Mouse (Mus musculus): ENCODE data around the gene Trub2.

The Trub2 gene

DNA sequence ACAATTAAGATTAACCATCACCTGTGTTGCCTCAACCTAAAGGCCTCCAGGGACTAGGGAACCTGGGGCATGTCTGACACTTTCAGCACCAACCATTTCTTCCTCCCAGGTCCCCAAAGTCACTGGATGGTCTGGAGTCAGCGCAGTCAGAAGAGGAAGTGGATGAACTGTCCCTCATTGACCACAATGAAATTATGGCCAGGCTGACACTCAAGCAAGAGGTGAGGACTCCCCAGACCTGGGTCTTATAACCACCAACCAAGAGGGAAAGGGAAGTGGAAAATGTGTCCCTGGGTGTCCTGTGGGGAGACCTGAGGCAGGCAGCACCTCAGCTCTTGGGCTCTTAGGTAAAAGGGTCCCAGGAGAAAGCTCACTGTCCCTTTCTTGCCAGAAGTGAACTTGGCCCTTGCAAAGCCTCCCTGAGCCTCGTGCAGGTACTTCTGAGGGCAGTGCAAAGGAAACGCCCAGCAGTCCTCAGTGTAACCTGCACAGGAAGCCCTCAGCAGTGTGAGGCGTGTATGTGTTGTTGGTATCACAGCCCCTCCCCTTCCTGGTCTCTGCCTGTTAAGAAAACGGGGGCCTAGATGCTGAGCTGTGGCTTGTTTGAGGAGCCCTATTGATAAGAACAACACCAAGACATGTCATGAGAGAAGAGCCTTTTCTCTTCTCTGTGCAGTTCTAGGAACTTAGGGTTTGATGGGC, 63.5 kb downstream of the Trub2 start:
- DNase-seq (ENCODE audit: low spot score) = no peak

GRCm38 (mm10) chr2:29723132-29723531, 65.2 kb downstream of the Trub2 start:
- DNase-seq (ENCODE audit: low spot score) = no peak

DNA sequence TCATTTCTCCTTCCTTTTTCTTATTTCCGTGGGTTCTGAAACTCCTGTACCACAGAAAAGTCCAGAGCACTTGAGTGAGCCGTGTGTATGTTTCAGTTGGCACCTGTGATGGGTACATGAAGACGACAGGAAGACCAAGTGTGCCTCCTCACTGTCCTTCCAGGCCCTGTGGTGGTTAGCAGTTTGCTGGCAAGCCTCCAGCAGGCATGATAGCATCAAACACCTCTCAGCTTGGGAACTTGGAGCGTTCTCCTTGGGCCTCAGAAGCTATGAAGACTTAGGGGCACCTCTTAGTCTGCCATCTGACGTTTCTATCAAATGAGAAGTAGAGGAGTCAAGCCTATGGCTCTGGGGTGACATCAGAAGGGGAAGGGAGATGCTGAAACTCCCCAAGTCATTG, 69.7 kb downstream of the Trub2 start:
- DNase-seq (ENCODE audit: low spot score) = no peak

DNA sequence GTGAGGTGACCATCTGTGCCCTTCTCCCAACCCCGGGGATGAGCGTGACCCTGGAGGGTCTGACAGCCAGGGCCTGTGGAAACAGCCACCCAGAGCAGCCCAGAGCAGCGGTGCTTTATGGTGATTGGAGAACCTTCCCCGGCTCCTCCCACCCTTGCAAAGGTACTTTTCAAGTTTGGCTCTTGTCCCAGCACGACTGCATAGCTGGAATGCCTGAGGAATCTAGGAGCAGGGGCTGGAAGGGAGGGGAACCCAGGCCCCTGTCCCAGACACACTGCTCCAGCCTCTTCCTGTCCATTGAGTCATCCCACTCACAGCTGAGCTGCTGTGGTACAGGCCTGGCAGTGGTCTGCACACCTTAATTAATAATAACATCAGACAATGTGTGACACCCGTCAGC, 71.6 kb downstream of the Trub2 start:
- peak; percentile 10 for DNase-seq (ENCODE audit: low spot score)

DNA sequence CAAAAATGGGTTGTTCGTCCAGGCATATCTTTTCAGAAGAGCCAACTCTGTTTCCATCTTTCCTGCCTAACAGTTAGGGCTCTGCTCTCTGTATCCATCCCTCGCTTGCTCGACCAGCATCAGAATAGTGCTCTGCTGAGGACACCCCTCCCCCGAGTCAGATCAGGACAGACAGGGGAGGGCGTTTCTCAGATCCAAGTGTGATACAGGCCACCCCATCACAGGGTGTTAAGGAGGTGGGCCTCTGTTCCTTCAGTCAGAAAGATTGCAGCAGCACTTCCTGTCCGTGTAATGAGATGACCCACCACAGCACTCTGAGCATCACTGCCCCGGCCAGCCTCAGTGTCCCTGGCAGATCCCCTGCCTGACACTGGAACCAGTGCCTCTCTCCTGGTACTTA, 72.2 kb downstream of the Trub2 start:
- DNase-seq (ENCODE audit: low spot score) = no peak

GRCm38 (mm10) chr2:29714127-29714526, 74.2 kb downstream of the Trub2 start:
- DNase-seq (ENCODE audit: low spot score) = no peak

GRCm38 (mm10) chr2:29713501-29713900, 74.8 kb downstream of the Trub2 start:
- no peak for DNase-seq (ENCODE audit: low spot score)

DNA sequence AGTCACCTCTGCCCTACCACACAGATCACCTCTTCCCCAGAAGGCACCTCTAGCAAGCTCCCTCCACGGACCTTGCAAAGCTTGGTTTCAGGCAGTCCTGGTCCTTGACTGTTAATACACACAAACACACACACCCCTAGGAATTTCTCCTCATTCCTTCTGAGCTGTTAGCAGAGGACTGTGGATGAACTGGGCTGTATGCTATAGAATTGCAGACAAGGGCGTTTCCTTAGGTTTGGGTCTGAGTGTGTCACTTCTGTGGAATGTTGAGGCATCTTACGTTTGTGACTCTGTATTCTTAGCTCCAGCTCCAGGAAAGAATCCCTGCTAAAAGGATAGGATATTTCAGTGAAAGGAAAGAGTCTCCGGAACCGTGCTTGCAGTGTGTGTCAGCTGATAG, 76.4 kb downstream of the Trub2 start:
- DNase-seq (ENCODE audit: low spot score) = no peak

Measured in ovary, postnatal 10 days (tissue).